Mouse (Mus musculus): ENCODE measurements around the gene Npsr1. TPM values are rescaled to one million over a fixed set of nuclear protein-coding genes. Genes with fewer than 3 reads are reported as not detected.

Gene Npsr1
- total RNA-seq (2023): not detected

GRCm38 (mm10) chr9:24097696-24098095 is at the start of gene Npsr1:
Npsr1 (plus strand) TSS chr9:24097996.

All from CD8-positive naive resting alpha-beta T cell, adult 57 days (primary cell).